ENCODE assay signal across 8 mouse cellular contexts in genomic region chr9:64774411-64774811, GRCm38 (mm10). TPM values are rescaled to one million over a fixed set of nuclear protein-coding genes. Genes with fewer than 3 reads are reported as not detected.
DNase-seq lines count a peak whose midpoint lies in the region; ATAC-seq lines count a peak whose summit lies in the region.

No protein-coding gene starts in this region.

- H3K4me2 ChIP-seq in embryonic facial prominence, embryonic 11.5 days (ENCODE audit: low read depth, low read length): no peak overlapping the region
- no peak overlapping the region for H3K4me2 ChIP-seq in embryonic facial prominence, embryonic 12.5 days (replicated peaks)
- H3K4me2 ChIP-seq in stomach, embryonic 16.5 days (ENCODE audit: low read depth, low read length): no peak overlapping the region

- intact Hi-C loops in heart, postnatal 14 days (cut with DNase I): loop anchor here (5.0 kb wide), 1 partner anchor 427 kb away; no protein-coding TSS in a partner anchor

- ATAC-seq in embryonic facial prominence, embryonic 11.5 days (replicated peaks; ENCODE audit: insufficient number of reproducible peaks, low FRiP score, low TSS enrichment, low read depth): no peak
- ATAC-seq in embryonic facial prominence, embryonic 12.5 days (ENCODE audit: insufficient number of reproducible peaks, insufficient read depth, low FRiP score, low TSS enrichment): 0 out of 2 replicates have a peak, but pooled peaks have one; percentile 22
- ATAC-seq in stomach, embryonic 16.5 days (ENCODE audit: insufficient read depth, low FRiP score): peak; percentile 68; the same call in 1 of the 2 replicates

- no peaks in the 10 kb centered on the region for H3K9me3 ChIP-seq in embryonic facial prominence, embryonic 11.5 days (replicated peaks; ENCODE audit: control insufficient read depth, low read length)
- no peaks in the 10 kb centered on the region for H3K9me3 ChIP-seq in embryonic facial prominence, embryonic 10.5 days
- H3K9me3 ChIP-seq in embryonic facial prominence, embryonic 12.5 days: no peaks in the 10 kb centered on the region
- H3K9me3 ChIP-seq in stomach, embryonic 16.5 days (replicated peaks; ENCODE audit: control insufficient read depth, low read length): no peaks in the 10 kb centered on the region

- DNase-seq in embryonic facial prominence, embryonic 11.5 days (ENCODE audit: low spot score): no peak
- no peak for DNase-seq in embryonic facial prominence, embryonic 10.5 days (ENCODE audit: low spot score)
- peak; percentile 16 to 20 for DNase-seq in heart, postnatal 14 days
- DNase-seq in layer of hippocampus, adult 8-10 months (ENCODE audit: low spot score in 2 of 2): peak; percentile 35 to 50
- peak; percentile 50 for DNase-seq in lung, postnatal 25 days (ENCODE audit: low spot score)
- no peak for DNase-seq in thymus, postnatal 10 days (ENCODE audit: low spot score in 2 of 2)

- no peaks in the 10 kb centered on the region for H3K36me3 ChIP-seq in embryonic facial prominence, embryonic 11.5 days (replicated peaks; ENCODE audit: control insufficient read depth, insufficient read depth, low read depth, low read length)
- H3K36me3 ChIP-seq in embryonic facial prominence, embryonic 10.5 days (replicated peaks): no peaks in the 10 kb centered on the region
- H3K36me3 ChIP-seq in embryonic facial prominence, embryonic 12.5 days: no peaks in the 10 kb centered on the region
- no peaks in the 10 kb centered on the region for H3K36me3 ChIP-seq in stomach, embryonic 16.5 days (ENCODE audit: control insufficient read depth, insufficient read depth, low read length)

- H3K27me3 ChIP-seq in embryonic facial prominence, embryonic 11.5 days (ENCODE audit: control insufficient read depth, insufficient read depth, low read length): no peaks in the 10 kb centered on the region
- no peaks in the 10 kb centered on the region for H3K27me3 ChIP-seq in embryonic facial prominence, embryonic 10.5 days (replicated peaks; ENCODE audit: low read depth, poor library complexity, severe bottlenecking)
- no peaks in the 10 kb centered on the region for H3K27me3 ChIP-seq in embryonic facial prominence, embryonic 12.5 days
- H3K27me3 ChIP-seq in stomach, embryonic 16.5 days (ENCODE audit: control insufficient read depth, insufficient read depth, low read length): no peaks in the 10 kb centered on the region

- H3K9ac ChIP-seq in embryonic facial prominence, embryonic 11.5 days (replicated peaks; ENCODE audit: low read length): no peak overlapping the region; the same call in 1 of the 2 replicates
- no peak overlapping the region for H3K9ac ChIP-seq in embryonic facial prominence, embryonic 12.5 days
- peak overlapping the region; percentile 28; the same call in 1 of the 2 replicates for H3K9ac ChIP-seq in stomach, embryonic 16.5 days (ENCODE audit: low read length)

- H3K4me3 ChIP-seq in embryonic facial prominence, embryonic 11.5 days (ENCODE audit: low read depth, low read length): no peak overlapping the region
- H3K4me3 ChIP-seq in embryonic facial prominence, embryonic 10.5 days: no peak overlapping the region
- H3K4me3 ChIP-seq in embryonic facial prominence, embryonic 12.5 days: no peak overlapping the region
- no peak overlapping the region for H3K4me3 ChIP-seq in stomach, embryonic 16.5 days (replicated peaks; ENCODE audit: low read length)

- H3K27ac ChIP-seq in embryonic facial prominence, embryonic 11.5 days (replicated peaks; ENCODE audit: low read depth, low read length): 0 out of 2 replicates have a peak overlapping the region, but pooled peaks have one; percentile 14
- H3K27ac ChIP-seq in embryonic facial prominence, embryonic 10.5 days (replicated peaks): no peak overlapping the region
- no peak overlapping the region for H3K27ac ChIP-seq in embryonic facial prominence, embryonic 12.5 days
- peak overlapping the region; percentile 60 for H3K27ac ChIP-seq in stomach, embryonic 16.5 days (ENCODE audit: low read length)

- 33% methylated on average over 5 of the region's 5 CpGs for WGBS in embryonic facial prominence, embryonic 11.5 days
- WGBS in embryonic facial prominence, embryonic 10.5 days: 38% methylated on average over 5 of the region's 5 CpGs
- WGBS in embryonic facial prominence, embryonic 12.5 days: 31% methylated on average over 5 of the region's 5 CpGs
- WGBS in stomach, embryonic 16.5 days: 29% methylated on average over 5 of the region's 5 CpGs

- no peaks in the 10 kb centered on the region for H3K4me1 ChIP-seq in embryonic facial prominence, embryonic 11.5 days (ENCODE audit: control insufficient read depth, insufficient read depth, low read length)
- H3K4me1 ChIP-seq in embryonic facial prominence, embryonic 10.5 days: peaks cover 12% of the 10 kb centered on the region
- H3K4me1 ChIP-seq in embryonic facial prominence, embryonic 12.5 days: peaks cover 4% of the 10 kb centered on the region; the same call in 1 of the 2 replicates
- H3K4me1 ChIP-seq in stomach, embryonic 16.5 days (ENCODE audit: control insufficient read depth, insufficient read depth, low read length): peaks cover 4% of the 10 kb centered on the region; the same call in 1 of the 2 replicates

RNA-seq across cellular contexts. Expression of gene Dennd4a, which starts 36.7 kb away (rescaled TPM):
- polyA plus RNA-seq in embryonic facial prominence, embryonic 11.5 days (2014; fragmentation: Nextera tagmentation; extraction: Ambion mirVana): 5.6 and 8.5 TPM in 2 replicates
- 8.6 TPM in 2 replicates for polyA plus RNA-seq in embryonic facial prominence, embryonic 10.5 days (2016; fragmentation: Nextera tagmentation; extraction: Ambion mirVana)
- 10.0 and 10.8 TPM in 2 replicates for polyA plus RNA-seq in embryonic facial prominence, embryonic 12.5 days (2016; fragmentation: Nextera tagmentation; extraction: Ambion mirVana)
- total RNA-seq in heart, postnatal 14 days (2021): 10 to 100 TPM; 10.6 to 12.6 TPM
- total RNA-seq in layer of hippocampus, adult 8-10 months (2022): 10 to 100 TPM; 43.4 to 53.1 (median 50.3) TPM
- polyA plus RNA-seq in stomach, embryonic 16.5 days (2015; fragmentation: Nextera tagmentation; extraction: Ambion mirVana): 8.0 and 8.3 TPM in 2 replicates

RNA-seq across cellular contexts. Expression of gene Rab11a, which starts 36.9 kb away (rescaled TPM):
- 286 and 290 TPM in 2 replicates for polyA plus RNA-seq in embryonic facial prominence, embryonic 11.5 days (2014; fragmentation: Nextera tagmentation; extraction: Ambion mirVana)
- 247 and 254 TPM in 2 replicates for polyA plus RNA-seq in embryonic facial prominence, embryonic 10.5 days (2016; fragmentation: Nextera tagmentation; extraction: Ambion mirVana)
- 279 and 283 TPM in 2 replicates for polyA plus RNA-seq in embryonic facial prominence, embryonic 12.5 days (2016; fragmentation: Nextera tagmentation; extraction: Ambion mirVana)
- total RNA-seq in heart, postnatal 14 days (2021): 100 to 1,000 TPM; 216 to 231 TPM
- 100 to 1,000 TPM; 232 to 262 (median 241) TPM for total RNA-seq in layer of hippocampus, adult 8-10 months (2022)
- 535 and 653 TPM in 2 replicates for polyA plus RNA-seq in stomach, embryonic 16.5 days (2015; fragmentation: Nextera tagmentation; extraction: Ambion mirVana)

Comparison
In these comparisons a context has a peak if more than half of its experiments do, and no peak if none do; other contexts are left out.
1. H3K27ac ChIP-seq: peak in embryonic facial prominence, embryonic 11.5 days (single experiment) and stomach, embryonic 16.5 days (single experiment); none in embryonic facial prominence, embryonic 10.5 days (single experiment) and embryonic facial prominence, embryonic 12.5 days (single experiment).
2. DNase-seq: peak in heart, postnatal 14 days (2 of 2), layer of hippocampus, adult 8-10 months (2 of 2) and lung, postnatal 25 days (single experiment); none in embryonic facial prominence, embryonic 11.5 days (single experiment), embryonic facial prominence, embryonic 10.5 days (single experiment) and thymus, postnatal 10 days (0 of 2).